Mouse (Mus musculus) left cerebral cortex, adult 18-20 months (tissue): ENCODE results near the gene Vmn2r12. TPM values are rescaled to one million over a fixed set of nuclear protein-coding genes. Genes with fewer than 3 reads are reported as not detected.
"Not testable (repeated sequence)": the region's sequence is repeated elsewhere in the genome, so short reads cannot be mapped to it uniquely, and the experiment has no call there.

ENCODE experiments used
- DNase-seq, 2 experiments: peaks; one replicate each; pipeline ENCODE4 v3.0.0; 2021 to 2022; ENCODE audit warnings: low spot score in 2 of 2, mixed read lengths in 1 of 2
- long read RNA-seq, 2 experiments: library from polyadenylated mRNA; stranded (forward); transcript quantifications; one replicate each; pipeline ENCODE4 v2.0.0; 2021
- total RNA-seq, 2 experiments: library from RNA; stranded (reverse); gene quantifications; 2 replicates each; pipeline ENCODE4 v1.2.3; 2021

Gene Vmn2r12
- not detected for total RNA-seq
- long read RNA-seq, experiment 1: 0 reads
- long read RNA-seq, experiment 2: 0 reads

GRCm38 (mm10) chr5:109097850-109098249 is at the start of gene Vmn2r12:
Gene Vmn2r12, minus strand, starts transcription at chr5:109097950.
- not testable (repeated sequence) for DNase-seq

- no peak for DNase-seq
Measured at GRCm38 (mm10) chr5:109139546-109139945, 41.8 kb upstream of the Vmn2r12 start.

- no peak for DNase-seq
Measured at GRCm38 (mm10) chr5:109136731-109137130, 39.0 kb upstream of the Vmn2r12 start.

GRCm38 (mm10) chr5:109096482-109096881 is 1.3 kb downstream of the Vmn2r12 start:
- DNase-seq: not testable (repeated sequence)

GRCm38 (mm10) chr5:109072016-109072415 is 25.7 kb downstream of the Vmn2r12 start:
- not testable (repeated sequence) for DNase-seq

- DNase-seq: not testable (repeated sequence)
Measured at GRCm38 (mm10) chr5:109059469-109059868, 38.3 kb downstream of the Vmn2r12 start, which contains the start of gene Vmn2r11. Gene Vmn2r11, minus strand, starts transcription at chr5:109059569.

GRCm38 (mm10) chr5:109055286-109055685 is 42.5 kb downstream of the Vmn2r12 start:
- no peak for DNase-seq

Other genes starting within 250 kb of the Vmn2r12 start
- gene Vmn2r9, start 245.3 kb downstream of the Vmn2r12 start, total RNA-seq: not detected
- not detected for gene Vmn2r10, start 91.4 kb downstream of the Vmn2r12 start, total RNA-seq
- not detected for gene Vmn2r11, start 38.4 kb downstream of the Vmn2r12 start, total RNA-seq
- gene Vmn2r13, start 94.2 kb upstream of the Vmn2r12 start, total RNA-seq: not detected
- not detected for gene Vmn2r14, start 126.8 kb upstream of the Vmn2r12 start, total RNA-seq
- gene Vmn2r15, start 199.7 kb upstream of the Vmn2r12 start, total RNA-seq: not detected
- gene Vmn2r16, start 232.2 kb upstream of the Vmn2r12 start, total RNA-seq: not detected